Mouse (Mus musculus) C2C12 (cell line): Measurements from ENCODE around the gene Susd1.
A peak's percentile ranks its signal among the peaks of the same experiment; 100 is the strongest.

Experiments used
- CTCF ChIP-seq: IDR thresholded peaks from one replicate; pipeline ENCODE4 v1.5.1; 2011; ENCODE audit not compliant: control insufficient read depth, insufficient read depth, insufficient read length
- FOSL1 ChIP-seq: IDR thresholded peaks from one replicate; pipeline ENCODE4 v1.8.0; 2011; ENCODE audit warnings: mild to moderate bottlenecking, low read length; ENCODE audit not compliant: poor library complexity, insufficient read depth, severe bottlenecking
- MAX ChIP-seq: IDR thresholded peaks from one replicate; pipeline ENCODE4 v1.6.1; 2011; ENCODE audit warnings: mild to moderate bottlenecking, control low read depth
- MYOD1 ChIP-seq: IDR thresholded peaks from one replicate; pipeline ENCODE4 v1.6.1; 2011; ENCODE audit warnings: low read depth; ENCODE audit not compliant: control insufficient read depth, insufficient read length
- USF1 ChIP-seq: IDR thresholded peaks from one replicate; pipeline ENCODE4 v1.6.1; 2011; ENCODE audit warnings: low read depth, mild to moderate bottlenecking, control low read depth, moderate library complexity

DNA sequence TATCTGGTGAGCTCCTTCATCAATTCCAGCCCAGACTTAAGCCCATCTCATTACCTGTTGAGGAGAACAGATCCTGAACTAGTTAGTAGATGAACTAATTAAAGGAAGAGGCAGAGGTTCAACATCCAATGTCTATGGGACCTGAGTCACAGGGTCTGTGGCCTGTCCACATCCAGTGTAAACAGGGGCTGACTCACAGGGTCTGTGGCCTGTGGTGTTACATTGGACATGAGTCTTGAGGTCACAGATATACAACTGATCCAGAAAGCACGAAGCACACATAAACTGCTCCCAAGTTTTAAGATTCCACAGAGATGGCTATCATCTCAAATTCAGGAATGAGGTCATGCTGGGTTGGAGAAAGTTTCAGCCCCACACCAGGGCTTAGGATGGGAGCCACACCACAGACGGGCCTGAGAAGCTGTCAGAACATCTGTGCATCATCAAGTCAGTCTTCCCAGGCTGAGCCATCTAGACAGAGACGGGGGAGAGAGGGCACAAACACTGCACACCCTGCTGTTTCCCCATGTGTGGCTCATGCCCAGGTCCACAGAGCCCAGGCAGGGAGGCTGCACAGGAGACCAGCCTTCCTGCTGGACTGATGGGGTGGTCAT, 123.4 kb downstream of the Susd1 start:
- no peak for TF ChIP-seq CTCF
- TF ChIP-seq MYOD1 = peak; percentile 83
- peak; percentile 99 for TF ChIP-seq FOSL1
- TF ChIP-seq USF1 = peak; percentile 42
- peak; percentile 65 for TF ChIP-seq MAX
